Mouse (Mus musculus): ENCODE measurements around the gene Katnbl1.

DNA sequence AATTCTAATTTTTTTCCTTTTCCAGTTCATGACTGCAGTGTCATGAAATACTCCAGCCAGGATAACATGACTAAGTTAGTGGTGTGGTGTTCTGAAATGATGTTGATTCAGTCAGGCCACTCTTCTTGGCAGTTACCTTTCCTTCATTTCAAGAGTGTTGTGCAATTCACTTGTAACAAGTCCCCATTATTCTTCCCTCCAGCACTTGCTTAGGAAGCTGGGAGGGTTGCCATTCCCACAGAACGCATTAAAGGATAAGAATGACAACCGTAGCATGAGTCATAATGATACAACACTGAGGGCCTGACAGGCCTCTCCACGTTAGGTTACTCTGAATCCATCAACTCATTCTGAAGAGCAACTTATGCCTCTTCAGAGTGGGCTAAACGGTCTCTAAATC lies 5.9 kb upstream of the Katnbl1 start:
- TF ChIP-seq POLR2AphosphoS2 (IDR thresholded peaks at IDR 0.05; ENCODE audit: insufficient read length, low read depth) (no peak), POLR2A (IDR thresholded peaks at IDR 0.05; ENCODE audit: insufficient read length, low read depth) (no peak), MAX (IDR thresholded peaks at IDR 0.05; ENCODE audit: low read depth) (peak; percentile 28), USF1 (IDR thresholded peaks at IDR 0.05; ENCODE audit: low read depth) (no peak), E2F4 (IDR thresholded peaks at IDR 0.05; ENCODE audit: insufficient read depth) (no peak), MYOG (IDR thresholded peaks at IDR 0.05; ENCODE audit: control insufficient read depth in 1 of 3, insufficient read depth in 1 of 3, insufficient read length in 2 of 3, low read depth in 2 of 3) (no peak), CEBPB (IDR thresholded peaks at IDR 0.05; ENCODE audit: insufficient read depth, poor library complexity, severe bottlenecking) (peak; percentile 99), MYOD1 (IDR thresholded peaks at IDR 0.05; ENCODE audit: control insufficient read depth in 1 of 3, insufficient read length in 2 of 3, low read depth in 2 of 3) (no peak), SRF (IDR thresholded peaks at IDR 0.05; ENCODE audit: control insufficient read depth, insufficient read length, low read depth) (no peak), TCF12 (IDR thresholded peaks at IDR 0.05; ENCODE audit: insufficient read depth, poor library complexity, severe bottlenecking) (no peak), REST (IDR thresholded peaks at IDR 0.05; ENCODE audit: insufficient read depth, insufficient read length) (no peak)
